Mouse (Mus musculus) hindbrain, embryonic 10.5 days (tissue): ENCODE data around the gene Duxbl2. TPM values are rescaled to one million over a fixed set of nuclear protein-coding genes. Genes with fewer than 3 reads are reported as not detected.
"Not testable (repeated sequence)": the region's sequence is repeated elsewhere in the genome, so short reads cannot be mapped to it uniquely, and the experiment has no call there.

ENCODE experiments used
- DNase-seq: peaks from one replicate; pipeline ENCODE4 v3.0.0-alpha.2; 2017; ENCODE audit warnings: low spot score
- H3K27ac ChIP-seq: fragments of 300-500 bp; sonication (generic); 2 replicates; pipeline ENCODE4 v1.5.1; 2016; ENCODE audit warnings: mild to moderate bottlenecking, moderate library complexity
- H3K27me3 ChIP-seq: fragments of 300-500 bp; sonication (generic); 2 replicates; pipeline ENCODE4 v1.6.1; 2016; ENCODE audit warnings: mild to moderate bottlenecking; ENCODE audit not compliant: poor library complexity, insufficient read depth, severe bottlenecking
- H3K36me3 ChIP-seq: fragments of 300-500 bp; sonication (generic); 2 replicates; pipeline ENCODE4 v1.6.1; 2016; ENCODE audit warnings: mild to moderate bottlenecking, moderate library complexity
- H3K4me1 ChIP-seq: fragments of 300-500 bp; sonication (generic); replicated peaks from 2 replicates; pipeline ENCODE4 v1.6.1; 2016; ENCODE audit warnings: mild to moderate bottlenecking
- H3K4me3 ChIP-seq: fragments of 300-500 bp; sonication (generic); 2 replicates; pipeline ENCODE4 v1.5.1; 2016; ENCODE audit warnings: mild to moderate bottlenecking, moderate library complexity
- H3K9me3 ChIP-seq: fragments of 300-500 bp; sonication (generic); 2 replicates; pipeline ENCODE4 v1.6.1; 2016; ENCODE audit warnings: mild to moderate bottlenecking, moderate library complexity
- WGBS: fragments of 180-500 bp; shearing (Covaris S2); methylation state at CpG from one replicate; pipeline ENCODE4 v1.1.7; 2016; 5-methylcytosine and 5-hydroxymethylcytosine counted together
- polyA plus RNA-seq: library from polyadenylated mRNA; unstranded; fragments of >200 nt; fragmentation: Nextera tagmentation; extraction: Ambion mirVana; gene quantifications from 2 replicates; pipeline ENCODE4 v1.2.1, GENCODE M21; 2016

The Duxbl2 gene
- not detected in 2 replicates for polyA plus RNA-seq

DNA sequence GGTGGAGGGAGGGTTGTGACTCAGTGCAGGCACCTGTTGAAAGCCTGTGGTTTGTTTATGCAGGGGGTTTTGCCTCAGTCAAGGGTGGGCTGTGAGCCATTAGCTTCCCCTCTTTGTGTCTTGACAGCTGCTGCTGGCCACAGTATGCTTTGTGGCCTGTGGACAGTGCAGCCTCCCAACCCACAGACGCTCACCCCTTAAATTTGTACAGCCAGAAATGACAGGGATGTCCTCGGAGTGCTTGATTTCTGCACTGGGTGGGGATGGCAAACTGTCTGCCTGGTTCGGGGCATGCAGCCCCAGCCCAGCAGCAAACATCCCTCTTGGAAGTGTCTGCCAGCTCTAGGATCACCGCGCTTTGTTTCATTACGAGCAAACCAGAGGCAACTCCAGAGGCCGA lies at the start of gene Duxbl2:
TSS of gene Duxbl2 (plus strand) at position 200 of the 400 bp plus-strand sequence.
- H3K9me3 ChIP-seq, H3K27me3 ChIP-seq, H3K36me3 ChIP-seq, DNase-seq, H3K4me1 ChIP-seq, H3K27ac ChIP-seq, H3K4me3 ChIP-seq: not testable (repeated sequence)
- no CpG with 5 or more reads among the region's 7 CpGs for WGBS

DNA sequence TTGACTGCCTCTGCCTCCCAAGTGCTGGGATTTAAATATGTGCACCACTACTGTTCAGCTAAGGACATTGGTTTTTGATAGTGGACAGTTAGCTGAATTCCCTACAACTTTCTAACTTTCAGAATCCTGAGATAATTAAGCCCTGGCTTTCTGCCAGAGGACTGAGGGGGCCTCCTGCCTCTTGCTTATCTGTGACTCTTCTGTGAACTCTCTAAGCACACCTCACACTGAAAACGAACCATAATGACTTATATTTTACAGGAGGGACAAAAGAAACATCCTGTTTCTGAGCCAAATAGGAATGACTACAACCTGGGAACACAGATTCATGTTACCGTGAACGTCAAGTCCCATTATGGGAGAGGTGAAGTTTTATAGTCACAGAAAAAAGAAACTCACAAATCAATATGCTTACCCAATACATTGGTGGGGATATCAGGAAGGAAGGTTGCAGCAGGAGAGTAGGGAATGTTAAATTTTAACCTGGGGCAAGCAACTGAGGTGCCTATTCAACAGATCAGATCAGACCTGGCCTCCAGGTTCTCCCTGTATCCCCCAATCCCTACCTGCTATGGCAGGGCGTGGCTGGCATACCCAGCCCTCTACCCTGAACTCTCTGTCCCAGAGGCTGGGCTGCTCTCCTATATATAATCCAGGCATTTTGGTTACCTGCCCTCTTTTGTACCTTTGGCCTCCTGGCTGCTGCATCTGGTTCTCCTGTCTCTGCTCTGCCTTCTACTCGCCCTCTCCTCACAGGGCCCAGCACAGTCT lies 41.3 kb upstream of the Duxbl2 start:
- H3K9me3 ChIP-seq, H3K27me3 ChIP-seq: not testable (repeated sequence)
- no CpG with 5 or more reads among the region's 5 CpGs for WGBS

DNA sequence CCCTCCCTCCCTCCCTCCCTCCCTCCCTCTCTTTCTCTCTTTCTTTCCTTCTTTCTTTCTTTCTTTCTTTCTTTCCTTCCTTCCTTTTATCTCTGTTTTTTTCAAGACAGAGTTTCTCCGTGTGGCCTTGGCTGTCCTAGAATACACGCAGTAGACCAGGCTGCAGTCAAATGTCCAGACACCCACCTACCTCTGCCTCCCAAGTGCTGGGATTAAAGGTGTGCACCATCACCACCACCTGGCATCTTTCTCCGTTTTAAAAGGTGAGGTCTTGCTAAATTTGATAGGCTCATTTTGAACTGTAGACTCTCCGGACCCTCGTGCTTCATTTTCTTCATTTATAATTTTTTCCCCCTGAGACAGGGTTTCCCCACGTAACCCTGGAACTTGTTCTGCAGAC lies 36.9 kb upstream of the Duxbl2 start, which contains the start of gene Cphx2:
TSS of gene Cphx2 (plus strand) at position 301 of the 400 bp plus-strand sequence.
- H3K9me3 ChIP-seq, H3K4me3 ChIP-seq, H3K27me3 ChIP-seq, H3K4me1 ChIP-seq, H3K27ac ChIP-seq, DNase-seq, H3K36me3 ChIP-seq: not testable (repeated sequence)
- WGBS = no CpG with 5 or more reads among the region's 6 CpGs

More for the DNA sequence above, 41.3 kb upstream of the Duxbl2 start:
- not testable (repeated sequence) for H3K27ac ChIP-seq, DNase-seq, H3K4me1 ChIP-seq, H3K36me3 ChIP-seq, H3K4me3 ChIP-seq

DNA sequence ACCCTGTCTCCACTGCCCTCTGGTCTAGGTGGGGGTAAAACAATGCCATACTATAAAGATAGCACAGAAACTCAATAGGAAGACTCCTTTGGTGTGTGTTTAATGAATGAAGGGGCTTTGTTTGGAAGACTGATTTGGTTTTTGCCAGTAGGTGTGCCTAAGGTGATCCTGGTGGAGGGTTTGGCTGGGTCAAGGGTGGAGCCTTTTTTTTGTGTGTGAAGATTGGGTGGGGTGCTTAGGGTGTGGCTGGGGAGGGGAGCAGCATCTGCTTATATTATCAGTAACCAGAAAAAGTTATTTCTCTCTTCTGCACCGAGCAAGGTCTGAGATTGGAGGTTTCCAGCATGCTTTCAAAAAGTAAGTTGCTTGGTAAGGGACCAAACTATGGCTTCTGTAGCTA lies 36.2 kb upstream of the Duxbl2 start, which contains the start of gene Cphx3:
TSS of gene Cphx3 (plus strand) at position 301 of the 400 bp plus-strand sequence.
- H3K4me3 ChIP-seq, H3K4me1 ChIP-seq, H3K27me3 ChIP-seq, H3K27ac ChIP-seq, H3K36me3 ChIP-seq, H3K9me3 ChIP-seq, DNase-seq: not testable (repeated sequence)
- WGBS = no CpG with 5 or more reads among the region's 1 CpGs

DNA sequence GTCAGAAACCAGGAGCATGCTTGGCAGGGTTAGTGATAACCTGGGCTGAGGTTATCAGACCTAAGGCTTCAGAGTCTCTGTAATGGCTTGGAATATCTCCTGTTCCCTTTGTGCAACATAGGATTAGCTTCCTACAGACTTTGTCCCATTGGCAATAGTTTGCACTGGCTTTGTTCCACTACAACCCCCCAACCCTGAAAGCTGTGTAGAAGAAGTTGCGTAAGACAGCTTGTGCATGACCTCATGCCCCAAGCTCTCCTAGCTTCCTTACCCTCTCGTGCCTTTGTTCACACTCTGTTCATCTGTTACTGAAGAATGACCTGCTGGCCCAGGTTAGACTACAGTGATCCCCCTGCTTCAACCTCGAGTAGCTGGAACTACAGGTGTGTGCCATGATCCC lies 20.5 kb upstream of the Duxbl2 start:
- WGBS = no CpG with 5 or more reads among the region's 3 CpGs
- not testable (repeated sequence) for H3K4me3 ChIP-seq, H3K27me3 ChIP-seq, H3K4me1 ChIP-seq, H3K36me3 ChIP-seq, H3K9me3 ChIP-seq, H3K27ac ChIP-seq, DNase-seq

DNA sequence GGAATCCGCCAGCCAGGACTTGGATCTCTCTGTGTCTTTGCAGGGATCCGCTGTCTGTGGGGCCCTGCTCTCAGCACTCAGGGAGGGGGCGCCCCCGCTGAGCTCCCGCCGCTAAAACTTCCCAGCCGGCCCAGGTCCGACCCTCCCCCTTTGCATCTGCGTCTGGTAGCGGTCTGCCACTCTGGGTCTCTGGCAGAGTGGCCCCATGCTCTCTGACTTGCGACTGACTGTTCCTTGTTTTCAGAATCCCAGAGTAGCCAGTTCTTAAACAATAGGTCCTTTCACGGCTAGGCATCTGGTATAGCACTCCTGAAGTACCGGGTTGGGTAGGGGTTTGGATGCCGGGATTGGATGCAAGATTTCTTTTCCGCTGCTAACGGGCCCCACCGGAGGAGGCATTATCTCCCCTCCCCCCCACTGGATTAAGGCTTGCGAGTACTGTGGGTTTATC lies 426 bp downstream of the Duxbl2 start:
- H3K9me3 ChIP-seq, H3K4me3 ChIP-seq, H3K27ac ChIP-seq, H3K27me3 ChIP-seq, H3K36me3 ChIP-seq, H3K4me1 ChIP-seq, DNase-seq: not testable (repeated sequence)
- WGBS = no CpG with 5 or more reads among the region's 18 CpGs

DNA sequence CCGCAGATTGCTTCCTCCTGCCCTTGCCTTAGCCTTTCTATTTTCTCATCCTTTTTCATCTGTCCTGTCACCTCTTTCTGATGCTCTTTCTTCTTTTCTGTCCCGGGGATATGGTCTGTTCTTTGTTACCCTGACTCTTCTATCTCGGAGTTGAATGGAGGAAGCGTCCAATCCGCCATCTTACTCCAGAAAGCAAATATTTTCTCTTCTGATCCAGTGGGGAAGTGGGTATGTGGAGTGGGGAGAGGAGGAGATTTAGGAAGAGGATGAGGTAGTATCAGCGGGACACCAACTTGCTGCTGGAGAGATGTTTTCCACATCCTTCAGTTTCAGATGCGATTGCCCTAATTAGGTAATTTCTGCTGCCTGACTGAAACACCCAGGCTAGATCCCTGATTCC lies 946 bp downstream of the Duxbl2 start:
- not testable (repeated sequence) for H3K4me3 ChIP-seq, H3K27ac ChIP-seq, H3K4me1 ChIP-seq, H3K9me3 ChIP-seq, H3K27me3 ChIP-seq, H3K36me3 ChIP-seq, DNase-seq
- WGBS = no CpG with 5 or more reads among the region's 7 CpGs

DNA sequence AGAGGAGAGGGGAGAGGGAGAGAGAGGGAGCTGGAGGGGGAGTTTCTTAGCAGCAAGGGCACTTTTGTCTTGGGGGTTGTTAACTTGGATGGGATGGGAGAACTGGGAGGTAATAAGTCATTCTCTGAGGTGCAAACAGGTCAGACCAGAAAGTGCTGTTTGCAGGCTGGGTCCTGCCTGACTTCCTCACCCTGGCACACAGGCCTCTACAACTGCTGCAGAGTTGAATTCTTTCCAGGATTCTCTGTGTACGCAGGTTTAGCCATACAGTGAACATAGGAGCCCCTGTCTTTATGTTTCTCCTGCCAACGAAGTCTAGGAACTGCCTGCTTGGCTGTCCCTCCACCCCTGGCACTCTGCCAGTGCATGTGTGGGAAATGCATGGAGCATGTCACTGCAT lies 28.9 kb downstream of the Duxbl2 start:
- no CpG with 5 or more reads among the region's 2 CpGs for WGBS
- not testable (repeated sequence) for DNase-seq, H3K27ac ChIP-seq, H3K36me3 ChIP-seq, H3K4me1 ChIP-seq, H3K4me3 ChIP-seq, H3K9me3 ChIP-seq, H3K27me3 ChIP-seq

DNA sequence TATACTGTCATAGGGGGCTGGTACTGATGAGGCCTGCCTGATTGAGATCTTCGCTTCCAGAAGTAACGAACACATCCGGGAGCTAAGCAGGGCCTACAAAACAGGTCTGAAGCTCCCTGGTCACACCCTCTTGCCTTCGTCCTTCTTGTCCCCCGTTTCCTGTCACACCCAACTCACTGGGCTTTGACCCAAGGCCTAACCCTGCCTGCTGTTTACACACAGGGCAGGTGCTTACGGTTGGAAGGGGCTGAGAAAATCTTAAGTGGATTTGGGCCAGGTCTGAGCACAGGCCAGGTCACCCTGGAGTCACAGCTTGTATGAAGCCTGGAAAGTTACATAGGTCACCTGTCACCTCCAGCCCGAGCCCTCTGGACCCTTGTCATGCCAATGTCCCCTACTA lies 37.9 kb downstream of the Duxbl2 start:
- not testable (repeated sequence) for H3K9me3 ChIP-seq, H3K27me3 ChIP-seq, H3K27ac ChIP-seq, H3K4me1 ChIP-seq, H3K4me3 ChIP-seq, H3K36me3 ChIP-seq, DNase-seq
- no CpG with 5 or more reads among the region's 7 CpGs for WGBS

DNA sequence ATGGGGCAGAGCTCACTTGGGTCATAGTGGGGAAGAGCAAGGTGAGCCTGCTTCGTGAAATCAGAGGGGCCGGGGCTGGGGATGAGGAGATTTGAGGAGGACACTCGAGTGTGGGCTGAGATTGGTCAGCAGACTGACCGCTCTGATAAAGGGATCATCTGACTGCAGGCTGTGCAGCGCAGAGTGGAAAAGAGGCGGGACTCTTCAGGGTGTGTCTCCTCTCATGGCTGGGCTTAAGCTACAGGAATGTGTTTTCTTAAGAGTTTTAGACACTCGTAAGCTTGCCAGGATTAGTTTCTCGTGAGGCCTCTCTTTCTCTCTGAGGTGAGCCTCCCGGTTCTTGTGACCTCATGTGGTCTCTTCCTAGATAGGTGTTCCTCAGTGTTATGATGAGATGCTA lies 43.0 kb downstream of the Duxbl2 start:
- no CpG with 5 or more reads among the region's 9 CpGs for WGBS
- not testable (repeated sequence) for H3K4me1 ChIP-seq, H3K9me3 ChIP-seq, H3K27me3 ChIP-seq, H3K36me3 ChIP-seq, DNase-seq, H3K27ac ChIP-seq, H3K4me3 ChIP-seq

DNA sequence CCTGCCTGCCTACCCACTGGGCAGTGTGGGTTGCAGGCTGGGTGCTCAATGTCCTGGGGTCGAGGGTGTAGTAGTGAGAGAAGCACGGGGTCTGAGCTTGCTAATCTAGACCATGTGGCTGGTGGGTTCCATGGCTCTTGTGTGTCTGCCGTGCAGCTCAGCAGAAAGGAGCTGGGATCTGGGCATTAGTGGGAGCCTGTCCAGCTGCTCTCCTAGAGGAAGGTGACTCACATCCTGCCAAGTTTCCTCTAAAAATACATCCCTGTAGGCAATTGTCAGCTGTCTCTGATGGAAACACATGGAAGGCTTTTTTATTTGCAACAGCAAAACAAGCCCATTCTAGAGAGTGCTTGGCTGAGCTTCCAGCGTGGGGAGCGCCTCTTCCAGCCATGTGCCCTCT lies 44.3 kb downstream of the Duxbl2 start:
- not testable (repeated sequence) for H3K4me3 ChIP-seq, H3K27ac ChIP-seq, H3K9me3 ChIP-seq, DNase-seq, H3K4me1 ChIP-seq, H3K27me3 ChIP-seq, H3K36me3 ChIP-seq
- no CpG with 5 or more reads among the region's 5 CpGs for WGBS

DNA sequence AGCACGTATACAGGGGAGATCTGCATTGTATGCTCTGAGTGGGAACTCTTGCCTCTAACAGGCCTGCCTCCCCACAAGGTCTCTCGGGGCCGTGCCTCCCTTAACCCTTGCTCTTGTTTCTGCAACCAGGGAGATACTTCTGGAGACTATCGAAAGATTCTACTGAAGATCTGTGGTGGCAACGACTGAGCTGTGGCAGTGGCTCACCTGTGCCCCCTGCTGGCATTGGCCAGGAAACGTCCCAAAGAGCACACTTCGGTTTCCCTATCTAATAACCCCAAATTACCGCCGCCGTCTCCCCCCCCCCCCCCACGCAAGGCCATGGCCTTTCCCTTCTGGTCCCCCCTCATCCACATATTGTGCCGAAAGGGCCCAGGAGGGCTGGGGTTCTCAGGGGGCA lies 47.1 kb downstream of the Duxbl2 start:
- not testable (repeated sequence) for H3K4me3 ChIP-seq, DNase-seq, H3K27me3 ChIP-seq, H3K36me3 ChIP-seq, H3K9me3 ChIP-seq, H3K27ac ChIP-seq, H3K4me1 ChIP-seq
- no CpG with 5 or more reads among the region's 12 CpGs for WGBS

DNA sequence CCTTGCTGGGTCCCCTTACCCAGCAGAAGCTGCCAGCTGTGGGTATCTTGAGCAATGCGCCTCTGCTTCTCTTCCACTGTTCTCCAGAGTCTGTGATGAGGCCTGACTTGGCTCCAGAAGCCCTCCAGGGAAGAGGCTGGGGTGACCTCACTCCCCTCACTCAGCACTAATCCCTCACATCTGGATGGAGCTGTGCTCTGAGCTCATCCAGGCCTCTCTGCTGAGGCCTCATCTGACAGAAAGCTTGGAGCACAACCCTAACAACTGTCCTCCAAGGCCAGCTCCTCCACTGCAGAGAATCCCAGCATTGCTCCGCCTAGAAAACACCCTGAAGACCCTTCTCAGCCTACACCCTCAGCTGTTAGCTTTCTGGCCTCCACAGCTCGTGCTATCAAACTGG lies 55.8 kb downstream of the Duxbl2 start:
- no CpG with 5 or more reads among the region's 3 CpGs for WGBS
- not testable (repeated sequence) for H3K27ac ChIP-seq, H3K9me3 ChIP-seq, DNase-seq, H3K4me1 ChIP-seq, H3K27me3 ChIP-seq, H3K4me3 ChIP-seq, H3K36me3 ChIP-seq

DNA sequence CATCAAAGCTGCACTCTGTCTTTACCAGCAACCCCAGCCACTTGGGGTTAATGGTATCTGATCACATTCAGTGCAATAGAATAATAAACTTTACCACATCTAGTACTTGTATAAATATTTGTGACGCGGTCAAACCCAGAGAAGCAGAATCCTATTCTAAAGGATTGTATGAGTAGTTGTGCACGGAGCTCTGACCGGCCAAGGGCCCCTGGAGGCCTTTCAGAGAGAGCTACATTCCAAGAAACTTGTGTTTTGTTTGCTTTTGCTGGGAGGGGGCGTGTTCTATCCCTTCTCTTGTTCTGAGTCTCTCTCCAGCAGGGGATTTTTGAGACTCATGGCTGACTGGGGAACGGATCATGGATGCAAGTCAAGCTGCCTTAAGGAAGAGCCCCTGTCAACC lies 56.9 kb downstream of the Duxbl2 start:
- not testable (repeated sequence) for H3K36me3 ChIP-seq, H3K4me1 ChIP-seq, DNase-seq, H3K27me3 ChIP-seq, H3K4me3 ChIP-seq, H3K27ac ChIP-seq, H3K9me3 ChIP-seq
- no CpG with 5 or more reads among the region's 6 CpGs for WGBS
